Mouse (Mus musculus) thymus, adult 2 months (tissue): Measurements from ENCODE around the gene Ackr1.
"Not testable (repeated sequence)": the region's sequence is repeated elsewhere in the genome, so short reads cannot be mapped to it uniquely, and the experiment has no call there.

ENCODE experiments used
- CTCF ChIP-seq: fragments of 200-500 bp; IDR thresholded peaks from 2 replicates; pipeline ENCODE4 v1.5.1; 2012; ENCODE audit warnings: mild to moderate bottlenecking, control low read depth, low read length, moderate library complexity, borderline replicate concordance; ENCODE audit not compliant: control insufficient read depth, poor library complexity, insufficient read depth; ENCODE audit errors: extremely low read depth
- POLR2A ChIP-seq: fragments of 200-500 bp; IDR thresholded peaks from 2 replicates; pipeline ENCODE4 v1.6.1; 2012; ENCODE audit warnings: mild to moderate bottlenecking, low read length, control low read depth, moderate library complexity; ENCODE audit not compliant: control insufficient read depth, poor library complexity, insufficient read depth; ENCODE audit errors: extremely low read depth

DNA sequence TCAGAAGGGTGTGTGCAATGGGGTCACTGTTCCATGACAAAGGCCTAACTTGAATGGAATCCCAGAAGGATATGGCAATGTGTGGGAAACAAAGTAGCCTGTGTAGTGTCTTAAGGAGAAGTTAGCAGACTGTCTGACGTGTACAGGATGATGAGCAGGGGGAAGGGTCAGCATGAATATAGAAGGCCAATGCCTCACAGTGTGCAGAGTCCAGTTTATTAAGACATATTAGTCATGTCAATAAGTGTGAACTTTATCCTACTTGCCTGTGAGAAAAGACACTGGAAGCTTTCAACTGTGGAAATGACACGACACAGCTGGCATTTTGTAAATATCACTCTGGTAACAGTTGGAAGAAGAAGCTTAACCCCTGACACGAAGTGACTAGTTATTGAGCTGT, 30.8 kb downstream of the Ackr1 start:
- TF ChIP-seq POLR2A, CTCF: not testable (repeated sequence)
